Mouse (Mus musculus) heart, postnatal 36 days (tissue): ENCODE results near the gene Olfr821. TPM values are rescaled to one million over a fixed set of nuclear protein-coding genes. Genes with fewer than 3 reads are reported as not detected.
"Not testable (repeated sequence)": the region's sequence is repeated elsewhere in the genome, so short reads cannot be mapped to it uniquely, and the experiment has no call there.

Source experiments
- DNase-seq, 2 experiments: peaks; one replicate each; pipeline ENCODE4 v3.0.0; 2021 to 2022
- intact Hi-C: fragments of 180-260 bp; cut with DNase I; formaldehyde crosslinking; loops from one replicate; pipeline ENCODE4 v1.15.1; 2025
- total RNA-seq, 2 experiments: library from RNA; stranded (reverse); gene quantifications; 2 replicates each; pipeline ENCODE4 v1.2.3; 2021

The Olfr821 gene
- not detected for total RNA-seq

DNA sequence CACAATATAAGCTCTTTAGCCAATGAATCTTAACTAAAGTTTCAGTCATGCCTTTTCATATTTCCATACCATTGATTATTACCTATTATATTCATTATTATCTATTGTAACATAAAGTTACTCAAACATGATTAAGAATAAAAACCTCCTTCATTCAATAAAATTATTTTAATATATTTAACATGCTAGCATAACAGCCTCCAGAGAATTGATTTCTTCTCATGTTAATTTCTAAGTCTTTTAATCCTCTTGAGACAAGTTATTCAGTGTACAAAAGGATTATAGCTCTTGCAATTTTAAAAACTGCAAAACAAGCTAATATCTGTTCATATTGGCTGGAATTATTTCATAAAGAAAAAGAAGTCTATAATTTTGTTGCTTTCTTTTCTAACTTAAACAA, at the start of gene Olfr821:
Gene Olfr821 (plus strand): TSS at position 301 of the 400 bp plus-strand sequence.
- intact Hi-C loops: no loop called here
- DNase-seq: no peak

DNA sequence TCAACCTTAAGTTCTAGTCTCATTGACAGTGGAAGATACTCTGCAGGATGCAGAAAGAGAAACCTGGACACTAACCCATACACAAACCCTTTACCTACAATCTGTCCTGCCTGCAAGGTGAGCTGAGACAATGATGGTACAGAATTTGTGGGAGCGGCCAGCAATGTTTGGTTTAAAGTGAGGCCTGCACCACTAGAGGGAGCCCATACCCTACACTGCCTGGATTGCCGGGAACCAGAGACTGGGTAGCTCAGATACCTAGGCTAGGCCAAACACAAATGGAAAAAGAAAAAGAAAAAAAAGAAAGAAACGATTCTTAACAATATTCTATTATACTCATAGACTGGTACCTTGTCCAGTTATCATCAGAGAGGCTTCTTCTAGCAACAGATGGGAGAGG, 48.3 kb upstream of the Olfr821 start:
- intact Hi-C loops, DNase-seq: not testable (repeated sequence)

GRCm38 (mm10) chr10:129984962-129985361, 45.2 kb upstream of the Olfr821 start, which contains the start of gene Gm10310:
Gm10310 (minus strand) TSS chr10:129985062.
- intact Hi-C loops, DNase-seq: not testable (repeated sequence)

GRCm38 (mm10) chr10:130004104-130004503, 26.0 kb upstream of the Olfr821 start:
- intact Hi-C loops: not testable (repeated sequence)

DNA sequence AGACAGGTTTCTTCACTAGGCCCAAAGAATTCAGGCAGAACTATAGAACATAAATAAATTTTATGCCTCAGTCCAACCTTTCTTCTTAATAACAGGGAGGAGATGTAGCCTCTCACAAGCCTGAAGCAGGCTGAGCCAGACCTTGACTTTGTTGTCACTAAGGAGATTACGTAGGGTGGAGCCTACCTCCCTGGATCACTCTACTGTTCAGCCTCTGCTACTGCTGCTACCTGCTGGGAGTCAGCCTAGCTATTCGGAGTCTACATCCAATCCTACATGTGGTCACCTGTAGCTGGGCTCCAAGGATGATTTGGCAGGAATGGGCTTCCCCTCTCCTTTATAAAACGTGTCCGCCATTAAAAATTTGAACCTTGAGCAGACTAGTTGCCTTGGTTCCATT, 24.8 kb upstream of the Olfr821 start:
- intact Hi-C loops, DNase-seq: not testable (repeated sequence)

More at GRCm38 (mm10) chr10:130004104-130004503, 26.0 kb upstream of the Olfr821 start:
- DNase-seq: not testable (repeated sequence)

GRCm38 (mm10) chr10:130012321-130012720, 17.8 kb upstream of the Olfr821 start, which contains the start of gene Olfr820:
Olfr820 (plus strand) TSS chr10:130012621.
- intact Hi-C loops: no loop called here
- DNase-seq: no peak

DNA sequence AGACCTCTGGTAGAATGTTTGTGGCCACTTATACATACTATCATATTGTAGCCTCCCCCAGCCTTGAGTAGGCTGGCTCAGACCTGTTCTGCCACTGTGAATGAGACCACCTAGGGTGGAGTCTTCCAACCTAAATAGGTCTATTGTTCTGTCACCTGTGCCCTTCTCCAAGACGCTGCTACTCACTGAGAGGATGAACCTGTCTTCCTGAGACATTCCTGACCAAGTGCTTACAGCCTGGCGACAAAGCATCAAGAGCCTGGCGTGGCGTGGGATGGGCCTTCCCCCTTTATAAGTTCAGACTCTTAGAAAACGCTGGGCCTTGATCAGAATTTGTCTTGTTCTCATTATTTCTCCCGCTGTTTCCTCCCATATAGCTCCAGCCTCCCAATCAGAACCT, 6.9 kb downstream of the Olfr821 start:
- intact Hi-C loops: no loop called here
- DNase-seq: no peak

DNA sequence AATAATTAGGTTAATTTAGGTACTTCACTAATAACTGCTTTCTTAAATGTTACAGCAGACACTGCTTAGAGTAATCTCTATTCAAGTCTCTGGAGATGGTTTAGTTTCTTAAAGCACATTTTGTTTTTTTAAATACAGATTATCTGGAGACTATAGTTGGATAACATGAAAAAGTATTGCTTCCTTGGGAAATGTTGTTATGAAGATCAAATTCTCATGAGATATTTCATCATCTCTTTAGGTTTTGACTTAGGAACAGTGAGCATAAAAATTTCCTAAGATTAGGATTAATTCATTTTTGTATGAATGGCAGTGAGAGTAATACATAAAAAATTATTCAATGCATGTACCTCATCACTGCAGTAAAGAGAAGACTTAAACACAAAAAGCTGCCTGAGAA, 40.8 kb downstream of the Olfr821 start, which contains the start of gene Olfr822:
Gene Olfr822 (plus strand): TSS at position 301 of the 400 bp plus-strand sequence.
- DNase-seq: no peak
- intact Hi-C loops: no loop called here

Other genes starting within 250 kb of the Olfr821 start
- gene Olfr810, start 235.4 kb upstream of the Olfr821 start, total RNA-seq: not detected
- gene Olfr811, start 226.0 kb upstream of the Olfr821 start, total RNA-seq: not detected
- gene Olfr812, start 184.3 kb upstream of the Olfr821 start, total RNA-seq: not detected
- not detected for gene Olfr813, start 175.0 kb upstream of the Olfr821 start, total RNA-seq
- gene Olfr814, start 150.5 kb upstream of the Olfr821 start, total RNA-seq: not detected
- not detected for gene Olfr815, start 124.5 kb upstream of the Olfr821 start, total RNA-seq
- gene Olfr816, start 114.8 kb upstream of the Olfr821 start, total RNA-seq: not detected
- gene Olfr818, start 81.2 kb upstream of the Olfr821 start, total RNA-seq: not detected
- not detected for gene Olfr819, start 63.1 kb upstream of the Olfr821 start, total RNA-seq
- not detected for gene Olfr247, start 54.2 kb upstream of the Olfr821 start, total RNA-seq
- not detected for gene Gm10310, start 45.3 kb upstream of the Olfr821 start, total RNA-seq
- gene Olfr820, start 17.7 kb upstream of the Olfr821 start, total RNA-seq: not detected
- not detected for gene Olfr822, start 40.9 kb downstream of the Olfr821 start, total RNA-seq
- not detected for gene Olfr823, start 85.0 kb downstream of the Olfr821 start, total RNA-seq
- not detected for gene Olfr824, start 99.7 kb downstream of the Olfr821 start, total RNA-seq
- gene Olfr825, start 136.4 kb downstream of the Olfr821 start, total RNA-seq: not detected
- gene Olfr826, start 153.8 kb downstream of the Olfr821 start, total RNA-seq: not detected
- gene Olfr827, start 184.1 kb downstream of the Olfr821 start, total RNA-seq: not detected
- not detected for gene Neurod4, start 249.9 kb downstream of the Olfr821 start, total RNA-seq